Mouse (Mus musculus) heart, adult 2 months (tissue): ENCODE measurements at regions not wholly inside any gene's neighbourhood (a gene's known extent, or its start where the extent isn't known, plus 50 kb on each side); places are given as distances from the start of the nearest gene placed in this dataset.

ENCODE experiments used
- CTCF ChIP-seq: fragments of 200-600 bp; IDR thresholded peaks from 2 replicates; pipeline ENCODE4 v1.8.1; 2022; ENCODE audit warnings: antibody characterized with exemption, mild to moderate bottlenecking, moderate library complexity
- EP300 ChIP-seq: fragments of 200-500 bp; IDR thresholded peaks from 2 replicates; pipeline ENCODE4 v1.6.1; 2011; ENCODE audit warnings: low read depth, low read length, control low read depth; ENCODE audit not compliant: insufficient read depth
- POLR2A ChIP-seq: fragments of 200-500 bp; IDR thresholded peaks from 2 replicates; pipeline ENCODE4 v1.6.1; 2011; ENCODE audit warnings: mild to moderate bottlenecking, low read depth, low read length, control low read depth; ENCODE audit not compliant: insufficient read depth

- TF ChIP-seq POLR2A (no peak), CTCF (no peak), EP300 (no peak)
Measured at GRCm38 (mm10) chr13:47557196-47557974, 434.9 kb downstream of the Rnf144b start.
